Mouse (Mus musculus): Measurements from ENCODE around the gene Adssl1.

Adssl1 gene

DNA sequence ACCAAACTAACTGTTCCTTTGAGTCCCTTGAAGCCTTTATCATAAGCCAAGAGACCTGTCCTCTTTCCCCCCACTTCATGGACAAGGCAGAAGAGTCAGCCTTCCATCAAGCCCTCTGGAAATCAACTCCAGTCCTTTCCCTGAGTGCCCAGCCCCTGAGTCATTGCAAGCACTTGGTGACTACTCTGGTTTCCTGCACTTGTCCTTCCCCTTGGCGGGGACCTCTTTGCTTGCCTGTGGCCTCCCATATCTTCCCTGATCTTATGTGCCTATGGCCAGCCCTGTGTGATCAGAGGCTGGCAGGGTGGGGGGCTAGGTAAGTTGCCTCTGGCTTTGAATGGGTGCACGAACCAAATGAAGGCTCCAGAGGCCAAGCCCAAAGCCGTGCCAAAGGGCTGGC is 2.1 kb downstream of the Adssl1 start:
- DNase-seq (ENCODE audit: low read depth, low spot score): no peak

DNA sequence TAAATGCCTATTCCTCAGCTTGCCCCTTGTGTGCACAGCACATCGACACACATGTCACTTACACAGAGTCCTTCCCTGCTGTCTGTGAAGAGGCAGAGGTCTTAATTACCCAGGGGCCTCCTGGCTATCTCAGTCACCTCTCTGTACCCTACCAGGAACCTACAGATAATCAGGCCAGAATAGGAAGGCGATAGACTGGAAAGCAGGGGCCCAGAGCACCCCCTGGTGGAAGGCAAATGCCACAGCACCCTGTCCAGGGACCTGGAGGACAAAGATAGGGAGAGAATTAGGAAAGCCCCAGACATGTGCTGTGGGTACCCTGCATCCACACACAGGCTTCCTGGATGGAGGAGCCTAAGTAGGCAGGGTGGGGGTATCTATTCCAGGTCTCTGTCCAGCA is 3.9 kb downstream of the Adssl1 start:
- no peak for DNase-seq (ENCODE audit: low read depth, low spot score)

DNA sequence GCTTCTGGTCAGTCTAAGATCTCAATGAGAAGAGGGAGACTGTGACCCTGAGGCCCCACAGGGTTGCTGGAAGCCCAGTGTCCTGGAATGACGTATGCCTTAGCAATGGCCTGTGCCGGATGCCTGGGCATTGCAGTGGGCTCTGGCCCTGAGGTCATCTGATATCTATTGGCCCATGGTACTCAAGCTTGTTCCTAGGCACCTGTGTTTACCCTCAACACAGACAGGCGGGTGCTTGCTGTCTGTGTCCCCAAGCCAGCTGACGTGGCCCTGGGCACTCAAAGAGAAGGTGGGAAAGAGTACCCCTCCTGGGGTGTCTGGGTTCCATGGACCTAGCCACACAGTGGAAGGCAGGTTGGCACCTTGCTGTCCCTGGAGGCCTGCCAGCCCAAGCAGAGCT is 5.9 kb downstream of the Adssl1 start:
- DNase-seq (ENCODE audit: low read depth, low spot score): no peak

DNA sequence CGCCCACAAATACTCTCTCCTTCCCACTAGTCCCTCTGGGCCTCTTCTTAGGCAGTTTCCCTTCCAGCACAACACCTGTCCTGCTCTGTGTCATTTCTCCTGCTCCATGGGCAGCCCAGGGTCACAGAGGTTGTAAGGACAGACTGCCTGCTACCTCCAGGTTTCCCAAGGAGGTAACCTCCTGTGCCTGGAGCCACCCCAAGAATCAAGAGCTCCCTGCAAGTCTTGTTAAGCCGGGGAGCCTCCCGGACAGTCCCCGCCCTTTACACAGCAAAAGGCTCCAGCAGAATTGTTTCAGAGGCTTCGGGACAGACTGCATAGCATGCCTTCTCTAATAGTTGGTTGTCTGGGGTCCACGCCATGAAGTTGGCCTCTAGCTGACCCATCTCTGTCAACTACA is 6.6 kb downstream of the Adssl1 start:
- no peak for DNase-seq (ENCODE audit: low read depth, low spot score)

DNA sequence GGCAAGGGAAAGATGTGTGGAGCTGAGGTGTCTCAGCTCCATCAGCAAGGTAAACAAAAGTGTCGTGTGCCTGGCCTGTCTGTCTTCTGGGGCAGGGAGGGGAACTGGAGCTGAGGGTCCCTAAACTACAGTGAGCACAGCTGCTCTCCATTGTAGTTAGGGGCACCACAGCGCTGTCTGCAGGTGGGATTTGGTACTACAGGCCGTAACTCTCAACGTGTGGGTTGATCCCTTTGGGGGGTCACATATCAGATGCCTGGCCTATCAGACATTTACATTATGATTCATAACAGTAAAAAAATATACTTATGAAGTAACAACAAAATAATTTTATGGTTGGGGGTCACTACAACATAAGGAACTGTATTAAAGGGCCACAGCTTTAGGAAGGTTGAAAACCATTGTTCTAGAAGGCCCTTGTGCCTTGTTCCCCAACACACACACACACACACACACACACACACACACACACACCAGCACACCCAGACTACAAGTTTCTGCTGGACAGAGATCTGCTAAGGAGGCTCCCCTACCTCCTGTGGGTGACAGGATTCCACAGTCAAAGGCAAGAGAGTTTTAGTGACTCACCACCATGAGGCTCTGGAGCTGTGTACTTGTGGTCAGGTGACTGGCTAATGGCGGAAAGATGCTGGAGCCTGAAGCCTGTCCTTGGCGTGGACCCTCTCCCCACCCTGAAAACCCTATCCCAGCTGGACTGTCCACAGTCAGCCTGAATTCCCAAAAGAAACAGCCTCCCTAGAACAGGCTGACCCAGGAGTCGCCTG is 7.4 kb downstream of the Adssl1 start:
- DNase-seq (ENCODE audit: low read depth, low spot score): no peak

DNA sequence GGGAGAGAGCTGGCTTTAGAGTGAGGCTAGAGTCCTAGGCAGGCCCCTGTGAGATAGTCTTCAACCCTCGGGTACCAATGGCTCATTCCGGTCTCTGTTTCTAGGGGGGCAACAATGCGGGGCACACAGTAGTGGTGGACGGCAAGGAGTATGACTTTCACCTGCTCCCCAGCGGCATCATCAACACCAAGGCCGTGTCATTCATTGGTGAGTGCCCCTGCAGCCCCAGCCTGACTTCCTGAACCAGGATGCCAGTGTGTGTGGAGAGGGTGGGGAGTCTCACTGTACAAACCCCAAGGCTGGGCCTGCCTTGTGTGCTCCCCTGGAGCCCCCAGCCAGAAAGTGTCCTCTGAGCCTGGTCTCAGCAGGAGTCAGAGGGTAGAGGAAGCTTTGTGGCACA is 8.4 kb downstream of the Adssl1 start:
- DNase-seq (ENCODE audit: low read depth, low spot score): no peak

DNA sequence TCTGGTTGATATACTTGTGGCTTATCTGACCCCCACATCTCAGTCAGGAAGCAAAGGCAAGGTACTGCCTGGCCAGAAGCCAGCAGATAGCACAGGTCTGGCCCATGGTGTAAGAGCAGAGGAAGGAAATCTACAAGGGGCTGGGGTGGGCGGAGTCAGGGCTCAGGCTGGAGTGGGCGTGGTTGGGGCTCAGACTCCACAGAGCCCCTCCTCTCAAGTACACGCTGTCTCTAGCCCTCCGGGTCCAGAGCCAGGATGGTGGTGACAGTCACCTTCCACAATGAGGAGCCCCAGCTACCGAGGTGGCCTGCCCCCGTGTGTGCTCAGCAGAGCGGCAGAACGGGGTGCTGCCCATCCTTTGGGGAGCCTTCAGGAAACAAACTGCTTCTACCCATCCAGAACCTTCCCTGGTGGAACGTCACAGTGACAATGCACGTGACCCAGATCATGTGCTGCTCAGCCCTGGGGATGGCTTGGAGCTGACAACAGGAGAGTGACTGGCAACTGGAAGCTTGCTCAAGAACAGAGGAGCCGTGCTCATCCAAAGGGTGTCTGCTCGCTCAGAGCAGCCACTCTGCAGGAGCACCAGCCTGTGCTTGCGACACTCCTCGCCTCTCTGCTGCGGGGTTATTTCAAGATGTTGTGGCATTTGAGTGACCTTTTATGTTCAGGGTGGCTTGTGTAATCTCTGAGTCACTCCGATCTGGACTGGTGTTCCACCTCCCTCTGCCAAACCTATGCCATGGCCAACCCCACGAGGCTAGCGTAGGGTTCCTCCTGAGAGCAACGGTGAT is 9.3 kb downstream of the Adssl1 start:
- no peak for DNase-seq (ENCODE audit: low read depth, low spot score)

DNA sequence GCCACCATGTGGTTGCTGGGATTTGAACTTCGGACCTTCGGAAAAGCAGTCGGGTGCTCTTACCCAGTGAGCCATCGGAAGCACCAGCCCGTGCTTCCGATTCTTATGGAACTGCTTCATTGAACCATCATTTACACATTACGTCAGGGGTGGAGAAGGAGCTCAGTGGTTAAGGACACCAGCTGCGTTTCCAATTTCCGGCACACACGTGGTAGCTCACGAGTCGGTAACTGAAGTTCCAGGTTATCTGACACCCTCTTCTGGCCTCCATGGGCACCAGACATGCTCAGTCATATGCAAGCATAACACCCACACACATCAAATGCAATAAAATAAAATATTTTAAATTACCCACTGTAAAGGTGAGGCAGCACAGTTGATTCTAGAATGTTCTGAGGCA is 10.2 kb downstream of the Adssl1 start:
- DNase-seq (ENCODE audit: low read depth, low spot score): no peak

DNA sequence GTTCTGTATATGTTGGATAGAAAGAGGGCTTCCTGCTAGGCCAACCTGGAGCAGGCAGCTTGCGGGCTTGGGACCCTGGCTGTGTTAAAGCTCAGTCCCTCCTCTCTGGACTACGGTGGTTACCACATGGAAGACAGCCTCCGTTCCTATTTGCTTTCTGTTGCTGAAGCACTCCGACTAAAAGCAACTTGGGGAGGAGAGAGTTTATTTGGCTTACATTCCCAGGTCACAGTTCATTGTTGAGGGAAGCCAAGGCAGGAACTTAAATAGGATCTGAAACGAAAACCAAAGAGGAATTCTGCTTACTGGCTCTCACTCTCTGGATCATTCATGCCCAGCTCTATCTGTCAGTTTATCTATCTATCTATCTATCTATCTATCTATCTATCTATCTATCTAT is 11.0 kb downstream of the Adssl1 start:
- no peak for DNase-seq (ENCODE audit: low read depth, low spot score)

DNA sequence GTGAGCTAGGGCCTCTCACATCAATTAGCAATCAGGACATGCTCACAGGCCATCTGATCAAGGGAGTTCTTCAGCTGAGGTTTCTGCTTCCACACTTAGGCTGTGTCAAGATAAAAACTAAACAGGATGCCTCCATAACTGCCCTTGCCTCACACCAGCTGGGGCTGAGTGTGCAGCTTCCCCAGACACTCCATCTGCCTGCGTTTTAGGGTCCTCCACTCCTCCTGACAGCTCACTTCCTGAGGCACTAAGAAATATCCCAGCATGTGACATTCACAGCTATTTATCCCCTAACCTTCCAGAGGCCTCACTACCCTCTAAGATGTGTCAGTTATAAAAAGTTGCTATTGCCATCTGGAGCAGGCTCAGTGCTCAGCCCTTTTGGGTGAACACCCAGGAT is 11.6 kb downstream of the Adssl1 start:
- DNase-seq (ENCODE audit: low read depth, low spot score): no peak

DNA sequence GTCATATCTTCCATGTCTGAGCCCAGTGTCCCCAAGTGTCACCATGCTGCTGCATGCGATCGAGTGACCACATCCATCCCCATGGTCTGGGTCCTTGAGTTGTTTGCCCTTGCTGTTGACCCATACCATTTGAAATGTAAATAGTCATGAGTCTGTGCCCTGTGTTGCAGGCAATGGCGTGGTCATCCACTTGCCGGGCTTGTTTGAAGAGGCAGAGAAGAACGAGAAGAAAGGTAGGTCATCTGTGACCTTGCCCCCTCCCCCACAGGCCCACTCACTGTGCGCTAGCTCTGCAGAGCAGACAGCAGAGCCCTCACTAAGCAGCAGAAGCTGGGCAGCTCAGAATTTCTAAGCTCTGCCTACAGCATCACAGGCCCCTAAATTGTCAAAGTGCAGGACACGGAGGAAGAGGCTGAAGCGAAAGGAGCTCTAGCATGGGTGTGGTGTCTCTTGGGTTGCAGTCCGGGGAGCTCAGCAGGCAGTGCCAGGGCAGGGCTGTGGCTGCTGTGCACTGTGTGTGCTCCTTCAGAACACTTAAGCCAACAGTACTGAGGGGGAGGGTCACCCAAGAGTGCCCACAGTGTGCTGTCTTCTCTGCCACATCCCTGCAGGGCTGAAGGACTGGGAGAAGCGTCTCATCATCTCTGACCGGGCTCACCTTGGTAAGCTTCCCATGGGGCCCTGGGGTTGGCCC is 12.4 kb downstream of the Adssl1 start:
- no peak for DNase-seq (ENCODE audit: low read depth, low spot score)

DNA sequence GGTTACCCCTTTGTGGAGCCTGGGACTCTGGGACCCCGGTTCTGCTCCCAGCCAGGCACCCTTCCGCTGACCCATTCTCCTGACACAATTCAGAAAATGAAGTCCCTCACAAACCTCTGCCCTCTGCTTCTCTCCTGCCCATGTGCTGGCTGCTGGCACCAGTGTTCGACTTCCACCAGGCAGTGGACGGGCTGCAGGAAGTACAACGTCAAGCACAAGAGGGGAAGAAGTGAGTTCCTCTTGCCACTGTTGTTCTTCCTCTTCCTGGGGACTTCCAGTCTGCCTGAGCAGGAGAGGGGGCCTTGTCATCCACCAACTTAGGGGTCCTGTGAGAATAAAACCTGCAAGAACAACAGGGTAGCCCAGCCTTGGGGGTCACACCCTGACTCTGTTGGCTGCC is 13.1 kb downstream of the Adssl1 start:
- DNase-seq (ENCODE audit: low read depth, low spot score): no peak

DNA sequence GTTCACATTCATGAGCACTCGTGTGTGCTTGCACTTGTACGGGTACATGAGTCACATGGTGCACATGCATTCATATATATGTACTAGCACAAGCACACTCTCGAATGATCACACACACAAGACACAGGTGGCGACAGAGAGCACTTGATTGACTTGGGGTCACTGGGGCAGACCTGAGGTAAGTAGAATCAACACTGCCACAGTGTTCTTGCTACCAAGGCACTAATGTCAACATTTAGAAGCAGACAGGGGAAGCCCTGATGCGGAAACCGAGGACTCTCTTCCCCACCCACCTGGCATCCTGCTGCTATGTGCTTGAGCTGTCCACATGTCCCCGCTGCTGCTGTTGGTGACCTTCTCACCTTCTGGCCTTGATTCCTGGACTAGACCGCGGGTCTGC is 13.8 kb downstream of the Adssl1 start:
- no peak for DNase-seq (ENCODE audit: low read depth, low spot score)

DNA sequence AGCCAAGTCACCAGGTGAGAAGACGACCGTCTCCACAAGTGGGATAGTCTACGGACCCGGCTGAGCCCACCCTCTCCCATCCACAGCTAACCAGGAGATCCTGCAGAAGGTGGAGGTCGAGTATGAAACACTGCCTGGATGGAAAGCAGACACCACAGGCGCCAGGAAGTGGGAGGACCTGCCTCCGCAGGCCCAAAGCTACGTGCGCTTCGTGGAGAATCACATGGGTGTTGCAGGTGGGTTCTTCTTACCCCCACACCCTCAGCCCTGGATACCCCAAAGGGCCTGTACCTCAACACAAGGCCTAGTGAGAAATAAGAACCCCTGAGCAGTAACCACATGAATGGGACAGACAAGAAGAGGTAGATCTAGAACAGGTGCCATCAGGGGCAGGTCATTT is 19.7 kb downstream of the Adssl1 start:
- DNase-seq (ENCODE audit: low read depth, low spot score): no peak

DNA sequence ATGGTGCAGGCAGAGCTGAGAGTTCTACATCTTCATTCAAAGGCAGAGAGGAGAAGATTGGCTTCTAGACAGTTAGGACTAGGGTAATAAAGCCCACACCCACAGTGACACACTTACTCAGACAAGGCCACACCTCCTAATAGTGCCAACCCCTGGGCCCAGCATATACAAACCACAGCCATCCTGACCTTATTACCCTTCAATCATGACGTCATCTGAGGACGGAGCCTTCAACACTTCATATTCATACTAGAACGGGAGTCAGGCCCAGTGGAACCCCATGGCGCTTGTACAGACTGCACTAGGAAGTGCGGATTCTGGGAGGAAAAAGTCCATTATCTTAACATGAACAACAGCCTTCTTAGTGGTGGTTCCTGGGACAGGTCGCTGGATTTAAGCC is 23.3 kb downstream of the Adssl1 start:
- no peak for DNase-seq (ENCODE audit: low read depth, low spot score)

DNA sequence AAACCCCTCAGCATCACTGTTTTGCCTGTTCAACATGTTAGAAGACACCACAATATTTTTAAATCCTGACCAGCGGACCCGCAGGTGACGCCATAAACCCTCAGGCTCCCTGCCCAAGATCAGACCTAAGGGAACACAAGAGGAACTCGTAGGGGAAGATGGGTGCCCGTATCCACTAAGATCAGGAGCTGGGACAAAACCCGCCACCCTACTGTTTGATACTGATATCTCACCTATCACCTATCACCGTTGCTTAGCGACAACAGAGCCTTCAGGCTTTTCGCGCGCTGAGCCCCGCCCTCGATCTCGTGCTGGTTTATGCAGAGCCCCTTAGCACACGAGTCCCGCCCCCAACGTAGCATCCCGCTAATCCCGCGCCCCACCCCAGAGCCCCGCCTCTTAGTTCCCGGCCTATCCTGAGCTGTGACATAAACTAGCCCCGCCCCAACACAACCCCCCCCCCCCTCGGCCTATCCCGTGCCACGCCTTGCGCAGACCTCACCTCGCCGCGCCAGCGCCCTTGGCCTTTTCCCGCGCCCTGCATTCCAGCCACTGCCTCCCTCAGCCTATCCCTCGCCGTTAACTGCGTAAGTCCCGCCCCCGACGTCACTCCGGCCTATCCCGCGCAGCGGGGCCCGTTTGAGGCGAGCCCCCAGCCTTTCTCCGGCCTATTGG is 24.5 kb downstream of the Adssl1 start, which contains the start of gene Siva1:
Gene Siva1, plus strand, starts transcription at position 500 of the 675 bp plus-strand sequence.
- DNase-seq (ENCODE audit: low read depth, low spot score): peak; percentile 97

DNA sequence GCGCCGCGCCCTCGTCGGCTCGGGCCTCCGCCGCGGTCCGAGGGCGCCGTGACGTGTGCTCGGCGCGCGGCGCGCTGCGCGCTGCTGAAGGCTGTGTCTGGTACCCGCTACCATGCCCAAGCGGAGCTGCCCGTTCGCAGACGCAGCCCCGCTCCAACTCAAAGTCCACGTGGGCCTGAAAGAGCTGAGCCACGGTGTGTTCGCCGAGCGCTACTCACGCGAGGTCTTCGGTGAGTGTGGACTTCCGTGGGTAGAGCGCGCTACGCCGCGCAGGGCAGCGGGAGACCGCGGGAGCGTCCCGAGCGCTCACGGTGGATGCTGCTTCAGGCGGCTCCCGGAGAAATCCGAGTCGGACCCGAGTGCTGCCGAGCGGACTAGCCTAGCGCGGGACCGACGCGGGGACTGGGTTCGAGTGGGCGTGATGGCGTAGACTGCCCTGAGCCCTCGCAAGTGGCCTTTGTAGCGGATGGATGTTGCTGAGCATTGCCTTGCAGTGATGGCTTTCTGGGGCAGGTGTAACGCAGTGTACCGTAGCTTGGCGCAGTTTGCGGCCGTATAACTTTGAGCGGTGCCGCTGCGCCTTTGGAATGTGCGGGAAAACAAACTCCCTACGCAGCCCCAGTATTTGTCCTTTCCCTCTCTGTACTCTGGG is 25.1 kb downstream of the Adssl1 start:
- no peak for DNase-seq (ENCODE audit: low read depth, low spot score)

DNA sequence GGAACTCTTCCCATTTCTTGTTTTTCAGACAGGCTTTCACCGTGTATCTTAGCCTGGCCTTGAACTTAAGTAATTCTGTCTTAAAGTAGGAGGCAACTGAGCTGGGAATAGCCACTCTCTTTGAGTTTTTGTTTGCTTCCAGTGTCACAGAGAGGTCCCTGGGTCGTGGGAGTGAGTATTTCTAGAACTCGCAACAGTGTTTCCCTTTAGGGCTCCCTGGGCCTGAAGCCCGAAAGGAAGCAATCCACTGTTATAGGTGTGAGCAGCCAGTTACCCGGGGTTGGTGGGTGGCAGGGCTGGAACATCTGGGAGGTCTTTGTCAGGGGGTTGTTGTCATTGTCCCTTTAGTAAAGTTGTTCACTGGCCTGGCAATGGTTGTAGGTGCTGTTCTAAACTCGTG is 26.3 kb downstream of the Adssl1 start:
- no peak for DNase-seq (ENCODE audit: low read depth, low spot score)

DNA sequence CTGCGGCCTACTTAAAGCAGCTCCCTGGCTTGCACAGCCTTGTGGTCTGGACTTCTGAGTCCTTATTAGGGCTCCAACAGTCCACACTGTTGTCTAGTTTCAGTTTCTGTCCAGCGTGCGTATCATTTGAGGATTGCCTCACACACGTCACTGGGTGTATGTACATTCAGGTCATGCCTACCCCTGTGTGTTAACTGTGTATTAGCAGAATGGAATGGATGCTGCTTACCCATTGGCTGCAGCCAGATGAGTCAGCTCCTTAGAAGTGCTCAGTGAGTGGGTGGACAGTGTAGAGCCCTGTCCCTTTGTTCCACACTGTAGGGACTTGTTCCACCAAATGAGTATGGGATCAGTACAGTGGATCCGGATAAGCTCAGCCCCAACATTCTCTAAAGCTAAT is 28.2 kb downstream of the Adssl1 start:
- no peak for DNase-seq (ENCODE audit: low read depth, low spot score)

DNA sequence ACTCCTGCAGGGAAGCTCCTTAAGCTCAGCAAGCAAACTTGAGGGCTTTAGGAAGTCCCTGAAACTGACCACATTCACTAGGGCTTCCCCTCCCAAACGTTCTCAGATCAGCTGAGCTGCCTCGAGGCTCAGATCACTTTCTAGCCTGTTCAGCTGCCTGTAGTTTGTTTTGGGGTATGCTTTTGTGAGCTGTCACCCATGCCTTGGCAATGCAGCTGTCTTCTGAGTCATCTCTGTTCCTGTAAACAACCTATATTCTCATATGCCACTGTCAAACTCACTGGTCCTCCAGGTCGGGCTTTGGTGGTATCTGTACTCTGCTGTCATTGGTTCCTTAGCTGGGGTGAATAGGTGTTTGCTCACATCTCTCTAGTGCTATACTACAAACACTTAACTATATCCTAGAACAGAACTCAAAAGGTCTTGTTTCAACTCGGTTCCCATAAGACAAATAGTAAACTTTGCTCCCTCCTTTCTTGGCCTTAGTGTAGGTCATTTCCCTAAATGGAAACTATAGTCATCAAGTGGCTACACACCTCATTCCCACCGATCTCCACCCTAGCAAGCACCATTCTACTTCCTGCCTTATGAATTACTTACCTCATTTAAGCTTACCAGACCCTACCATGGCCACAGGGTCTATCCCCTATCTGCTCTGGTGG is 32.1 kb downstream of the Adssl1 start:
- DNase-seq (ENCODE audit: low read depth, low spot score): no peak
